Mouse (Mus musculus) limb, embryonic 10.5 days (tissue): ENCODE results near the gene Sprtn. TPM values are rescaled to one million over a fixed set of nuclear protein-coding genes. Genes with fewer than 3 reads are reported as not detected.

Experiments used
- DNase-seq: peaks from one replicate; pipeline ENCODE4 v3.0.0-alpha.2; 2017; ENCODE audit warnings: low spot score
- H3K27ac ChIP-seq: fragments of 300-500 bp; sonication (generic); 2 replicates; pipeline ENCODE4 v1.5.1; 2016; ENCODE audit warnings: mild to moderate bottlenecking
- H3K27me3 ChIP-seq: fragments of 300-500 bp; sonication (generic); 2 replicates; pipeline ENCODE4 v1.6.1; 2016; ENCODE audit warnings: low read depth, mild to moderate bottlenecking; ENCODE audit not compliant: poor library complexity, severe bottlenecking
- H3K36me3 ChIP-seq: fragments of 300-500 bp; sonication (generic); 2 replicates; pipeline ENCODE4 v1.6.1; 2016; ENCODE audit warnings: mild to moderate bottlenecking, moderate library complexity
- H3K4me1 ChIP-seq: fragments of 300-500 bp; sonication (generic); 2 replicates; pipeline ENCODE4 v1.6.1; 2016
- H3K4me3 ChIP-seq: fragments of 300-500 bp; sonication (generic); 2 replicates; pipeline ENCODE4 v1.5.1; 2016; ENCODE audit warnings: mild to moderate bottlenecking, moderate library complexity
- H3K9me3 ChIP-seq: fragments of 300-500 bp; sonication (generic); replicated peaks from 2 replicates; pipeline ENCODE4 v1.6.1; 2016; ENCODE audit warnings: mild to moderate bottlenecking
- WGBS: fragments of 180-500 bp; shearing (Covaris S2); methylation state at CpG from one replicate; pipeline ENCODE4 v1.1.7; 2016; 5-methylcytosine and 5-hydroxymethylcytosine counted together
- polyA plus RNA-seq: library from polyadenylated mRNA; unstranded; fragments of >200 nt; fragmentation: Nextera tagmentation; extraction: Ambion mirVana; gene quantifications from 2 replicates; pipeline ENCODE4 v1.2.1, GENCODE M21; 2016

The Sprtn gene
- polyA plus RNA-seq, result 9.3 and 10.4 TPM in 2 replicates

DNA sequence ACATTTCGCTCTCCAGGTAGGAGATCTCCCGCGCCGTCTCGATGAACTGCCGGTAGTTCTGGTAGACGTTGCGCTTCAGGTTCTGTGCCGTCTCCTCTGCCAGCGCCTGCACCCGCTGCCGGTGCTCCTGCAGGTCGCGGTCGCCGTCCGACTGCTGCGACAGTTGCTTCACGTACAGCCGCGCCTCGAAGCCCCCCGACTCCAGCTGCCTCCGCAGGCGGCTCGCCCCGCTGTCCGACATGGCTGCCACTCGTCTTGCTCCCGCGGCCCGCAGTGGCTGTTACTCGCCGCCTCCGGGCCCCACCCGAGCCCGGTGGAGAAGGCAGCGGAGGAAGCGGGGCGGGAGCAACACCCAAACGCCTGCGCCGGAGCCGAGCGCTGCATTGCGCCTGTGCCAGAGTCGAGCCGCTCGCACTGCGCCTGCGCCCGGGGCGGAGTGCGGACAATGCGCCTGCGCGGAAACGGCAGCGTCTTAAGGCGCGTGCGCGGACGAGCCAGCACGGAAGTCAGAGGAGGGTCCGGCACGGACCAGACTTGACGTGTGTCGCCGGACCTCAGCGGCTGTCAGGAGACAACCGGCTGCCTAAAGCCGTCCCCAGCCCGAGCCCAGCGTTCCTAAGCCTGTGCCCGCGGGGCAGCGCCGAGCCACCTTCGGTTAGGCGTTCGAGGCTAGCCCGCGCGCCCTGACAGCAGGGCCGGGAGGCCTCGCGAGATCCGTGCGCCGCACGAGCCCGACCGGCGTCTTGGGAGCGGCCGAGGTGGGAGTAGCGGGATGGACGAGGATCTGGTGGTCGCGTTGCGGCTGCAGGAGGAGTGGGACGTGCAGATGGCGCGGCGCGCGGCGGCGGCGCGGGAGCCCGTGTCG lies at the start of gene Sprtn, which contains the start of gene Exoc8:
Gene Sprtn, plus strand, starts transcription at position 501 of the 865 bp plus-strand sequence.
Gene Exoc8, minus strand, starts transcription at position 320 of the 865 bp plus-strand sequence.
- Histone ChIP-seq H3K9me3 (no peaks in the 10 kb centered on the region), H3K27me3 (no peaks in the 10 kb centered on the region), H3K36me3 (peaks cover 64% of the 10 kb centered on the region), H3K4me1 (peaks cover 32% of the 10 kb centered on the region), H3K27ac (peak within 1 kb of the TSS; percentile 85), H3K4me3 (peak within 1 kb of the TSS; percentile 97)
- under 1% methylated on average over 114 of the region's 114 CpGs for WGBS
- peak; percentile 100 for DNase-seq

DNA sequence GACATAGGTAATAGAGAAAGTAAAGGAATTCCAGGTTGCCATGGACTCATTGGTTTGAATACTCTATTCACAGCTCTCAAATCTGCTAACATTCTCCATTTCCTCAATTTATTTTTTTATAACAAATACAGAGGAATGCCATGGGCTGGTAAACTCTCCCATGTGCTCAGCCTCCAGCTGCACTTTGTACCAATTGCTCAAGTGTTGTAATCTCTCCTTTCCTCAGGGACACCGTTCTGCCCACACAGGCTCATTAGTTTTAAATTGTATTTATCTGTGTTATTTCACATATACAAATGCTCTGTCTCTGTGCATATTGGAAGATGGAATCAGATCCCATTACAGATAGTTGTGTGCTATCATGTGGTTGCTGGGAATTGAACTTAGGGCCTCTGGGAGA lies 44.2 kb upstream of the Sprtn start:
- Histone ChIP-seq H3K9me3 (no peaks in the 10 kb centered on the region; the same call in 1 of the 2 replicates), H3K4me3 (no peak overlapping the region), H3K36me3 (peaks cover 63% of the 10 kb centered on the region), H3K27me3 (no peaks in the 10 kb centered on the region), H3K27ac (no peak overlapping the region), H3K4me1 (no peaks in the 10 kb centered on the region)
- WGBS, result 98% methylated on average over 1 of the region's 1 CpGs
- no peak for DNase-seq

DNA sequence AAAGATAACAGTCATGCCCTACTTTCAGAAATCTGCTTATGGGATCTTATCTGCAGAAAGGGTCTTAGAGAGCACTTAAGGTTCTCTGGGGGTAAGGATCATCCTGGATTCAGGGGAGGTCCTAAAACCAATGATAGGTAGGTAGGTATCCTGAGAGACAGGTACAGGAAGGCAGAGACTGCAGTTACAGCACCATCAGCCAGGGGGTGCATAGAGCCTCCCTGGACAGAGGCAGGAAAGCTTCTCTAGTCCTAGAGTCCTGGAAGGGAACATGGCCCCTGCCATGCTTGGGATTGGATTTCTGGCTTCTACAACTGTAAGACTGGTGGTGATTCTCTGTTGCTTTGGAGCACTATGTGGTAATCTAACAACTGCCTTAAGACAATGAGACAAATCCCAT lies 38.2 kb upstream of the Sprtn start:
- Histone ChIP-seq H3K9me3 (no peaks in the 10 kb centered on the region; the same call in 1 of the 2 replicates), H3K4me1 (peaks cover 12% of the 10 kb centered on the region), H3K27me3 (no peaks in the 10 kb centered on the region), H3K27ac (no peak overlapping the region), H3K36me3 (peaks cover 69% of the 10 kb centered on the region), H3K4me3 (no peak overlapping the region)
- DNase-seq, result no peak

DNA sequence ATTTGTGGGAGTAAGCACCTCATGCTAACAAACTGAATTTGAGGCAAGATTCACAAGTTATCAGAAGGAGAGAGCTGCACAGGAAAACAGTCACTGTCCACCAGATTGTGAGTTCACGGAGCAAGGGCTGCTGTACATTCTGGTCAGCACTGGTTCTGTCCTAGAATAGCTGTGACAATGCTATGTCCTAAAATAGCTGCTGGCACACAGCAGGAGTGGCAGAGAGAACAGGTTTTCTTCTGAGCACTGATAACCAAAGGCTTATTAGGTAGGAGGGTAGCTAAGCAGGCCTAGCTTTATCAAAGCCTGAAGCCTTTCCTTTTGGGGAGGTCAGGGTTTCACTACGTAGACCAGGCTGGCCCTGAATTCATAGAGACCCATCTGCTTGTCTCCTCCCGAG lies 37.5 kb upstream of the Sprtn start:
- no peak overlapping the region for H3K27ac ChIP-seq
- H3K9me3 ChIP-seq, result no peaks in the 10 kb centered on the region; the same call in 1 of the 2 replicates
- 94% methylated on average over 3 of the region's 3 CpGs for WGBS
- H3K27me3 ChIP-seq, result no peaks in the 10 kb centered on the region
- peaks cover 63% of the 10 kb centered on the region for H3K36me3 ChIP-seq
- no peak overlapping the region for H3K4me3 ChIP-seq
- DNase-seq, result no peak
- H3K4me1 ChIP-seq, result peaks cover 12% of the 10 kb centered on the region

DNA sequence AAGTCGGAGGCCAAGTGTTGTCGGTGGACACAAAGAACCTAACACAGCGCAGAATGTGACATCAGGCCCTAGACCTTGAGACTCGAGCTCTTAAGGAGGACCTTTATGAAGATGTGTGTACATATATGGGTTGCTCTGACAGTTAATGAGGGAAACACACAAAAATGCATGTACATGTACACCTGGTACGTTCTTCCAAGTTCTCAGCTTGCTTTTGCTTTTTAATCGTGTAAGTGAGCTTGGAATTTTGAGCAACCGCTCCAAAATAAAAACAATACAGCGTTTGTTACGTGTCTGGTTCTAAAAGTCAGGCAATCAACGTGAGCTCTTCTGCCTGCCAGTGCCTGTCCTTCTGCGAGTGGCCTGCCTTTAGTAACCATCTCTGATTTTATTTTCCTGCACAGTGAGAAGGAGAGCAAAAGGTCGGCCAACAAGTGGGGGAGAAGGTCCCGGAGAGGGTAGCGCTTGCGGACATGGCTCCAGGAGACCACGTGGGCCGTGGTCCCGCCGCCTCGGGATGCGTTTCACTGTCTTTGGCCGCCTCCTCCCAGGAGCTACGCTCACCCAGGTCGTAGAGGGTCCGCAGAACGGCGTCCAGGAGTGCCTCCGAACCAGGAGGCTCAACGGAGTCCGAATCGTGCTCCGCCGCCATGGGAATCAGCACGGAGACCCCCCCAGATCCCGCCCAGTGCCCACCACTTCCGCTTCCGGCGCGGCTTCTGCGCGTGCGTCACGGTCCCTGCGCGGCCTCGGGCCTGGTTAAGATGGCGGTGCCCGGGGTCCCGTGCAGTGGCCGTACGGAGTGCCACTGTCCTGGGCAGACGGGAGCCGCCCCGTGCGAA lies 35.1 kb upstream of the Sprtn start, which contains the start of the genes Gnpat and 2810004N23Rik:
Gene Gnpat, plus strand, starts transcription at position 713 of the 842 bp plus-strand sequence.
Gene 2810004N23Rik, minus strand, starts transcription at position 800 of the 842 bp plus-strand sequence.
- peak within 1 kb of the TSS; percentile 97 for H3K4me3 ChIP-seq
- peak within 1 kb of the TSS; percentile 99 for H3K27ac ChIP-seq
- DNase-seq, result peak; percentile 100
- H3K4me1 ChIP-seq, result peaks cover 12% of the 10 kb centered on the region
- H3K9me3 ChIP-seq, result no peaks in the 10 kb centered on the region
- no peaks in the 10 kb centered on the region for H3K27me3 ChIP-seq
- H3K36me3 ChIP-seq, result peaks cover 60% of the 10 kb centered on the region
- WGBS, result 2% methylated on average over 55 of the region's 55 CpGs

DNA sequence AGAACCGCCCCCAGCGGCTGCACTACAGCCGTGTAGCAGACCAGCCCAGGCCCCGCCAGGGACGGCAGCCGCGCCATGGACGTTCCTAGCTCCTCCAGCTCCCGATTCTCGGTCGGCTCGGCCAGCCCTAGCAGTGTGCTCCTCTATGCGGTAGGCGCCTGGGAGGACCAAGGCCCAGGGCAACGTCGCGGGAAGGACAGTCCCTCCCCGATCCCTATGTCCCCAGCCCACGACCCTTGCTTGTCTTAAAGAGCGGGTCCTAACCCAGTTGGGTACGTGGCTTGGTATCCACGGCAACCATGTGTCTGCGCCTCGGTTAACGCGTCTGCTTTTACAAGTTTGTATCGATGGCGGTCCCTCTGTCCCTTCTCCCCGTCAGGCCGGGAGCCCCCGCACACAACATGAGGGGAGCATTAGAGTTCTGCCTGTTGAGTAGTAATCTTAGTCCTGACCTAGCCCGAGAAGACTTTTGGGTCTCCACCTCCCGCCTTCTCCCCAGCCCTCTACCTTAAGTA lies 34.5 kb upstream of the Sprtn start:
- Histone ChIP-seq H3K4me1 (peaks cover 12% of the 10 kb centered on the region), H3K9me3 (no peaks in the 10 kb centered on the region), H3K4me3 (peak overlapping the region; percentile 97), H3K36me3 (peaks cover 53% of the 10 kb centered on the region), H3K27ac (peak overlapping the region; percentile 99), H3K27me3 (no peaks in the 10 kb centered on the region)
- DNase-seq, result no peak
- WGBS, result under 1% methylated on average over 33 of the region's 33 CpGs

DNA sequence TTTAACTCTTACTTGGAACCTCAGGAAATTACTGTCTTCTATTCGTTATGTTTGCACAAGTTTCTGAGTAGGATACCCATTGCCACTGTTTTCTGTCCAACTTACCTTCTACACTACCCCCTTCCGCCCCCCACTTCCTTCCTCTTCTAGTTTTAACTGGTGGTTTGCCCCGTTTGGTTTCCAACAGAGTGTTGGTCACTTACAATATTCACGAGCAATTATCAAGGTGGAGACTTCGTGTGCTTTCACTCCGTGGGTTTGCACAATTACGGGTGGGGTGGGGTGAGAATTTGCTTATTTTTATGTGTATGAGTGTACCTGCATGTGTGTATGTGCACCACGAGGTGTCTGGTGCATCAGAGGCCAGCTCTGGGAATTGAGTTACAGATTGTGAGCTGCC lies 34.0 kb upstream of the Sprtn start:
- H3K9me3 ChIP-seq, result no peaks in the 10 kb centered on the region
- peaks cover 48% of the 10 kb centered on the region for H3K36me3 ChIP-seq
- H3K4me3 ChIP-seq, result peak overlapping the region; percentile 97
- peak overlapping the region; percentile 99 for H3K27ac ChIP-seq
- peaks cover 12% of the 10 kb centered on the region for H3K4me1 ChIP-seq
- 20% methylated on average over 8 of the region's 8 CpGs for whole genome bisulfite sequencing
- peak; percentile 42 for DNase-seq
- no peaks in the 10 kb centered on the region for H3K27me3 ChIP-seq

DNA sequence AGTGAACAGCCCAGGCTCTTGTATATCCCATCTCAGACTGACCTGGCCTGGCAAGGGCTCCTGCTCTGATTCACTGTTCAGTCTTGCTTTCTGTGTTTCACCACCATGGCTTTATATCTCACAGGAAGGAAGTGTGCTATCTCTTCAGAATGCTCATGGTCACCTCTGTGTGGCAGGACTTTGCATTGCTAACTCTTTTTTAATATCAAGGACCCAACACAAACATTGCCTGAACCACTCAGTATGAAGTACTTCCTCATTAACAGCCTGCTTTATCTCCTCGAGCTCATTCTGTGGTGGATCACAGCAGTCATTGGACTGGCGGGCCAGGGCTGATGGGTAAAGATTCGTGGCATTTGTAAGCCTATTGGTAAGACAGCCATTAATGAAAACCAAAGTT lies 31.0 kb upstream of the Sprtn start:
- WGBS, result 70% methylated on average over 3 of the region's 3 CpGs
- Histone ChIP-seq H3K9me3 (no peaks in the 10 kb centered on the region), H3K36me3 (peaks cover 41% of the 10 kb centered on the region), H3K4me3 (no peak overlapping the region), H3K27me3 (no peaks in the 10 kb centered on the region), H3K27ac (no peak overlapping the region), H3K4me1 (peaks cover 9% of the 10 kb centered on the region)
- DNase-seq, result no peak

DNA sequence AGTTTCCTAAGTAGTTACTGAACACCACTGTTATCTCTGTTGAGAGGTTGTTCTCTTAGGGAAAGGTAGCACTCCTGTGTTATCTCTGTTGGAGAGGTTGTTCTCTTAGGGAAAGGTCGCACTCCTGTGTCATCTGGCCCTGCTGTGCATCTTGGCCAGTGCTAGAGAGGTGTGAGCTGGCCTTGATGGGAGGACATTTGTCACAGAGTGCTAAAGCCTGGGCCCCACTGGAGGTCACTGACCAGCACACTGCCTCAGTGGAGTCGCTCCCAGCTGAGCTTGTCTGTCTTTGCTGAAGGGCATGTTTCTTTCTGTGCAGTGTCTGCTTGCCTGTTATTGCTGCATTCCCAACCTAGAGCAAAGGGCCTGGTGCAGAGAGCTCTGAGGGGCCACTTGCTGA lies 30.6 kb upstream of the Sprtn start:
- H3K9me3 ChIP-seq, result no peaks in the 10 kb centered on the region
- H3K36me3 ChIP-seq, result peaks cover 46% of the 10 kb centered on the region
- DNase-seq, result no peak
- no peaks in the 10 kb centered on the region for H3K27me3 ChIP-seq
- H3K27ac ChIP-seq, result no peak overlapping the region
- peaks cover 6% of the 10 kb centered on the region for H3K4me1 ChIP-seq
- 38% methylated on average over 2 of the region's 2 CpGs for WGBS
- no peak overlapping the region for H3K4me3 ChIP-seq

DNA sequence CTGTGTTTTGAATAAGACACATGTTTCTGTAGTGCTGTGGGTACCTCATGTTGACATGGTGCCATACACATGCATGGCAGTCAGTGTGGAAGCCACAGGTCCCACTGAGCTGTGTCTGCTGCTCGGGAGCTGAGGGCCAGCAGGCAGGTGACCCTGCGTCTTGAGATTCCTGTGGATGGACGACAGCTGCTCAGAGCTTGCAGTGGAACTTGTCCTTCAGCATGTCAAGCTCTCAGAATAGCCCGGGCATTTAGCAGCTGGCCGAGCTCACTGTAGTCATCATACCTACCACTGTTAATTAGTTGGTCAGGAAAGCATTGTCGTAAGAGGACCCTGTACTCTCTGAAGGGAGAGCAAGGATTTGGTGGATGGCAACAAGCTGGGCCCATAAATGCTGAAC lies 28.0 kb upstream of the Sprtn start:
- DNase-seq, result no peak
- H3K9me3 ChIP-seq, result no peaks in the 10 kb centered on the region
- H3K4me3 ChIP-seq, result no peak overlapping the region
- H3K27me3 ChIP-seq, result no peaks in the 10 kb centered on the region
- H3K36me3 ChIP-seq, result peaks cover 71% of the 10 kb centered on the region
- no peak overlapping the region for H3K27ac ChIP-seq
- H3K4me1 ChIP-seq, result no peaks in the 10 kb centered on the region
- WGBS, result 86% methylated on average over 6 of the region's 6 CpGs

DNA sequence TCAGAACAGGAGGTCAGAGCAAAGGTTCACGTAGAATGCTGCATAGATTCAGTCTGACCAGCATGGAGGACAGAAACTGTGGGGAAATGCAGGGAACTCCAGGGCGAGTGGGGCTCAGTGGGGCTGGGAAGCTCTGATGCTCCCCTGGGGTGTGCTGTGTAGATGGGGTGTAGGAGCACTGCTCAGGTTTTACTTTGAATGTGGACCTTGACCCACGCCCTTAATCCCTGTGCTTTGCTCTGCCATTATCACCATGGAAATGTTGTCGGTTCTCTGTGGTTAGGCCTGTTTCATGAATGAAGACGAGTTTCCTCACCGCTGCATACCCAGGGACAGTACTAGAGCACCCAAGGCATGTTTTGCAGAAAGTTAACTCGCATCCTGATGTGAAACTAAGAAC lies 26.2 kb upstream of the Sprtn start:
- Histone ChIP-seq H3K27me3 (no peaks in the 10 kb centered on the region), H3K4me3 (no peak overlapping the region), H3K9me3 (no peaks in the 10 kb centered on the region), H3K36me3 (peaks cover 77% of the 10 kb centered on the region), H3K27ac (no peak overlapping the region), H3K4me1 (no peaks in the 10 kb centered on the region)
- DNase-seq, result no peak
- WGBS, result 96% methylated on average over 7 of the region's 7 CpGs

DNA sequence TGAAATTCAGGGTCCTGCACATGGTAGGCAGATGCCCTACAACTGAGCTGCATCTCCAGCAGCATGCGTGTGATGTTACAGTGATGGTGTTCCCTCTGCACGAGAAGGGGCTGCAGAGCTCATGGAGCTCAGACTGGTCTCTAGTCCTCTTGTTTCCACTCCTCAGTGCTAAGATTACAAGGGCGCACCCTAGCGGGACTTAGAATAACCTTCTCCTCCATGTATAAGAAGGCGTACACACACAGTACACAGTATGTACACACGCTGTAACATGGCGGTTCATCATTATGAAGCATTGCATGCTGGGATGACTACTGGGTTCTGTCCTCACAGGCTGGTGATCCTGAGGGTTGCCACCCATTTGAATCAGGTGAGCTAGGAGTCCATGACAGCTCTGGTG lies 25.6 kb upstream of the Sprtn start:
- no peaks in the 10 kb centered on the region for H3K9me3 ChIP-seq
- H3K4me1 ChIP-seq, result no peaks in the 10 kb centered on the region
- H3K4me3 ChIP-seq, result no peak overlapping the region
- WGBS, result 97% methylated on average over 7 of the region's 7 CpGs
- no peak overlapping the region for H3K27ac ChIP-seq
- DNase-seq, result no peak
- no peaks in the 10 kb centered on the region for H3K27me3 ChIP-seq
- peaks cover 77% of the 10 kb centered on the region for H3K36me3 ChIP-seq
